ENCODE assay signal across 12 mouse cellular contexts in genomic region chr7:119185181-119185940, GRCm38 (mm10). TPM values are rescaled to one million over a fixed set of nuclear protein-coding genes. Genes with fewer than 3 reads are reported as not detected.
DNase-seq lines count a peak whose midpoint lies in the region; ATAC-seq and TF ChIP-seq lines count a peak whose summit lies in the region.
"Had no signal": no experiment of that assay in that cellular context is flagged by ENCODE, and none has a peak within 500 bp of the region (broad histone marks: within the 10 kb centered on the region; RNA-seq: fewer than 3 reads in every experiment).

No protein-coding gene starts in this region.

- H3K9me3 ChIP-seq in intestine, embryonic 14.5 days (ENCODE audit: control insufficient read depth, low read length): no peaks in the 10 kb centered on the region
- H3K9me3 ChIP-seq in intestine, postnatal 0 days (ENCODE audit: control insufficient read depth): no peaks in the 10 kb centered on the region
- no peaks in the 10 kb centered on the region for H3K9me3 ChIP-seq in forebrain, embryonic 15.5 days
- no peaks in the 10 kb centered on the region for H3K9me3 ChIP-seq in midbrain, embryonic 14.5 days (ENCODE audit: control insufficient read depth, low read length)
- no peaks in the 10 kb centered on the region for H3K9me3 ChIP-seq in liver, embryonic 11.5 days (ENCODE audit: control insufficient read depth, low read length)

- no peak for ATAC-seq in intestine, embryonic 14.5 days (replicated peaks; ENCODE audit: low FRiP score, low TSS enrichment, low read depth)
- no peak for ATAC-seq in intestine, postnatal 0 days
- peak; percentile 55 for ATAC-seq in forebrain, embryonic 15.5 days (replicated peaks)
- peak; percentile 57 for ATAC-seq in midbrain, embryonic 14.5 days (ENCODE audit: low FRiP score, low TSS enrichment)
- ATAC-seq in liver, embryonic 11.5 days (replicated peaks; ENCODE audit: low FRiP score): no peak
- ATAC-seq: lung, postnatal 0 days had no signal

- H3K4me1 ChIP-seq in intestine, embryonic 14.5 days (replicated peaks; ENCODE audit: control insufficient read depth, insufficient read depth, low read length): no peaks in the 10 kb centered on the region
- no peaks in the 10 kb centered on the region for H3K4me1 ChIP-seq in intestine, postnatal 0 days (replicated peaks; ENCODE audit: control insufficient read depth, insufficient read depth, low read length)
- H3K4me1 ChIP-seq in forebrain, embryonic 15.5 days: peaks cover 20% of the 10 kb centered on the region
- H3K4me1 ChIP-seq in midbrain, embryonic 14.5 days (ENCODE audit: control insufficient read depth, insufficient read depth, low read length): peaks cover 4% of the 10 kb centered on the region; the same call in 1 of the 2 replicates
- no peaks in the 10 kb centered on the region for H3K4me1 ChIP-seq in liver, embryonic 11.5 days (replicated peaks; ENCODE audit: control insufficient read depth, insufficient read depth, low read length)

- no peaks in the 10 kb centered on the region for H3K36me3 ChIP-seq in intestine, embryonic 14.5 days (ENCODE audit: control insufficient read depth, insufficient read depth, low read length)
- no peaks in the 10 kb centered on the region for H3K36me3 ChIP-seq in intestine, postnatal 0 days (ENCODE audit: control insufficient read depth, insufficient read depth)
- no peaks in the 10 kb centered on the region for H3K36me3 ChIP-seq in forebrain, embryonic 15.5 days
- no peaks in the 10 kb centered on the region for H3K36me3 ChIP-seq in midbrain, embryonic 14.5 days (ENCODE audit: control insufficient read depth, insufficient read depth, low read length)
- H3K36me3 ChIP-seq in liver, embryonic 11.5 days (ENCODE audit: control insufficient read depth, insufficient read depth, low read length): no peaks in the 10 kb centered on the region

- H3K27ac ChIP-seq in intestine, embryonic 14.5 days (ENCODE audit: low read depth): no peak overlapping the region
- H3K27ac ChIP-seq in intestine, postnatal 0 days (ENCODE audit: low read depth, low read length): no peak overlapping the region
- peak overlapping the region; percentile 85 for H3K27ac ChIP-seq in forebrain, embryonic 15.5 days (replicated peaks)
- H3K27ac ChIP-seq in midbrain, embryonic 14.5 days (replicated peaks; ENCODE audit: low read depth, low read length): peak overlapping the region; percentile 88
- H3K27ac ChIP-seq in liver, embryonic 11.5 days (ENCODE audit: low read depth, low read length): no peak overlapping the region

- no peak overlapping the region for H3K9ac ChIP-seq in intestine, embryonic 14.5 days (ENCODE audit: low read length)
- H3K9ac ChIP-seq in intestine, postnatal 0 days (ENCODE audit: low read depth, low read length): no peak overlapping the region
- peak overlapping the region; percentile 66 for H3K9ac ChIP-seq in forebrain, embryonic 15.5 days (replicated peaks)
- H3K9ac ChIP-seq in midbrain, embryonic 14.5 days (replicated peaks; ENCODE audit: low read length): peak overlapping the region; percentile 72
- no peak overlapping the region for H3K9ac ChIP-seq in liver, embryonic 11.5 days (ENCODE audit: low read depth, low read length)

- DNase-seq in intestine, embryonic 14.5 days (ENCODE audit: low spot score): peak; percentile 50
- DNase-seq in brain, adult 2 months (ENCODE audit: low read depth, low spot score): peak; percentile 14
- DNase-seq in midbrain, embryonic 14.5 days: peak; percentile 76
- DNase-seq in liver, embryonic 11.5 days (ENCODE audit: low spot score): no peak
- no peak for DNase-seq in spleen, adult 18-20 months
- DNase-seq in gastrocnemius, postnatal 25 days: no peak
- DNase-seq: cerebellum, adult 9-10 months had no signal

- H3K27me3 ChIP-seq in intestine, embryonic 14.5 days (replicated peaks; ENCODE audit: control insufficient read depth, insufficient read depth, low read length): peaks cover 50% of the 10 kb centered on the region
- H3K27me3 ChIP-seq in intestine, postnatal 0 days (replicated peaks; ENCODE audit: control insufficient read depth, insufficient read depth, low read length): peaks cover 20% of the 10 kb centered on the region
- peaks cover 11% of the 10 kb centered on the region for H3K27me3 ChIP-seq in forebrain, embryonic 15.5 days
- H3K27me3 ChIP-seq in midbrain, embryonic 14.5 days (ENCODE audit: control insufficient read depth, insufficient read depth, low read length): peaks cover 4% of the 10 kb centered on the region; the same call in 1 of the 2 replicates
- H3K27me3 ChIP-seq in liver, embryonic 11.5 days (replicated peaks; ENCODE audit: control insufficient read depth, insufficient read depth, low read length): peaks cover 33% of the 10 kb centered on the region

- H3K4me3 ChIP-seq in intestine, embryonic 14.5 days (ENCODE audit: low read depth, low read length): peak overlapping the region; percentile 42; the same call in 1 of the 2 replicates
- H3K4me3 ChIP-seq in intestine, postnatal 0 days (ENCODE audit: low read depth, low read length): no peak overlapping the region
- peak overlapping the region; percentile 71 for H3K4me3 ChIP-seq in forebrain, embryonic 15.5 days
- H3K4me3 ChIP-seq in midbrain, embryonic 14.5 days (replicated peaks; ENCODE audit: low read depth, low read length): peak overlapping the region; percentile 57
- no peak overlapping the region for H3K4me3 ChIP-seq in liver, embryonic 11.5 days (ENCODE audit: low read depth, low read length)

- peak overlapping the region; percentile 82 for H3K4me2 ChIP-seq in intestine, embryonic 14.5 days (ENCODE audit: low read length)
- H3K4me2 ChIP-seq in intestine, postnatal 0 days (replicated peaks; ENCODE audit: low read depth): no peak overlapping the region
- H3K4me2 ChIP-seq in forebrain, embryonic 15.5 days (replicated peaks): peak overlapping the region; percentile 87
- peak overlapping the region; percentile 80 for H3K4me2 ChIP-seq in midbrain, embryonic 14.5 days (ENCODE audit: low read length)
- no peak overlapping the region; the same call in 1 of the 2 replicates for H3K4me2 ChIP-seq in liver, embryonic 11.5 days

- no peak for TF ChIP-seq CTCF in intestine, postnatal 0 days (IDR thresholded peaks at IDR 0.05; ENCODE audit: low read depth)

- 5% methylated on average over 23 of the region's 23 CpGs for WGBS in intestine, embryonic 14.5 days
- 6% methylated on average over 23 of the region's 23 CpGs for WGBS in intestine, postnatal 0 days
- 2% methylated on average over 23 of the region's 23 CpGs for WGBS in forebrain, embryonic 15.5 days
- 1% methylated on average over 23 of the region's 23 CpGs for WGBS in midbrain, embryonic 14.5 days
- 10% methylated on average over 23 of the region's 23 CpGs for WGBS in liver, embryonic 11.5 days

RNA-seq across cellular contexts. Expression of gene Gpr139, which starts 1.0 kb away (rescaled TPM):
- 0.04 TPM in 1 of 2 replicates, not detected in the other for polyA plus RNA-seq in intestine, embryonic 14.5 days (2014; fragmentation: Nextera tagmentation; extraction: Ambion mirVana)
- not detected in 2 replicates for polyA plus RNA-seq in intestine, postnatal 0 days (2015; fragmentation: Nextera tagmentation; extraction: Ambion mirVana)
- polyA plus RNA-seq in forebrain, embryonic 15.5 days (2015; fragmentation: Nextera tagmentation; extraction: Ambion mirVana): 3.6 and 5.0 TPM in 2 replicates
- 15.0 and 15.5 TPM in 2 replicates for polyA plus RNA-seq in midbrain, embryonic 14.5 days (2014; fragmentation: Nextera tagmentation; extraction: Ambion mirVana)
- not detected in 2 replicates for polyA plus RNA-seq in liver, embryonic 11.5 days (2014; fragmentation: Nextera tagmentation; extraction: Ambion mirVana)
- not detected for total RNA-seq in gastrocnemius, postnatal 25 days (2021)
- total RNA-seq: MEL had no signal
- polyA plus RNA-seq: lung, postnatal 0 days; spleen, adult 2 months had no signal

Comparison
In these comparisons a context has a peak if more than half of its experiments do, and no peak if none do; other contexts are left out.
1. H3K4me2 ChIP-seq: peak in intestine, embryonic 14.5 days (single experiment), forebrain, embryonic 15.5 days (single experiment) and midbrain, embryonic 14.5 days (single experiment); none in intestine, postnatal 0 days (single experiment) and liver, embryonic 11.5 days (single experiment).
2. H3K4me3 ChIP-seq: peak in intestine, embryonic 14.5 days (single experiment), forebrain, embryonic 15.5 days (single experiment) and midbrain, embryonic 14.5 days (single experiment); none in intestine, postnatal 0 days (single experiment) and liver, embryonic 11.5 days (single experiment).
3. ATAC-seq: peak in forebrain, embryonic 15.5 days (single experiment) and midbrain, embryonic 14.5 days (single experiment); none in intestine, embryonic 14.5 days (single experiment), intestine, postnatal 0 days (single experiment) and liver, embryonic 11.5 days (single experiment).
4. DNase-seq: peak in intestine, embryonic 14.5 days (single experiment), brain, adult 2 months (single experiment) and midbrain, embryonic 14.5 days (single experiment); none in liver, embryonic 11.5 days (single experiment), spleen, adult 18-20 months (0 of 2) and gastrocnemius, postnatal 25 days (single experiment).
5. H3K27ac ChIP-seq: peak in forebrain, embryonic 15.5 days (single experiment) and midbrain, embryonic 14.5 days (single experiment); none in intestine, embryonic 14.5 days (single experiment), intestine, postnatal 0 days (single experiment) and liver, embryonic 11.5 days (single experiment).
6. H3K9ac ChIP-seq: peak in forebrain, embryonic 15.5 days (single experiment) and midbrain, embryonic 14.5 days (single experiment); none in intestine, embryonic 14.5 days (single experiment), intestine, postnatal 0 days (single experiment) and liver, embryonic 11.5 days (single experiment).